Mouse (Mus musculus) embryonic facial prominence, embryonic 14.5 days (tissue): ENCODE results near the gene Plgrkt. TPM values are rescaled to one million over a fixed set of nuclear protein-coding genes. Genes with fewer than 3 reads are reported as not detected.
A peak's percentile ranks its signal among the peaks of the same experiment; 100 is the strongest.

Source experiments
- ATAC-seq: fragments of 200-750 bp; cut with Nextera tagmentation; 2 replicates; pipeline ENCODE4 v1.8.0; 2017; ENCODE audit warnings: low read depth, moderate number of reproducible peaks, moderate TSS enrichment
- DNase-seq: peaks from one replicate; pipeline ENCODE4 v3.0.0-alpha.2; 2015; ENCODE audit warnings: low spot score
- H3K27ac ChIP-seq: fragments of 300-500 bp; sonication (generic); replicated peaks from 2 replicates; pipeline ENCODE4 v1.5.1; 2014; ENCODE audit warnings: low read depth, mild to moderate bottlenecking, low read length, moderate library complexity
- H3K27me3 ChIP-seq: fragments of 300-500 bp; sonication (generic); replicated peaks from 2 replicates; pipeline ENCODE4 v1.6.1; 2014; ENCODE audit warnings: low read length; ENCODE audit not compliant: control insufficient read depth, insufficient read depth
- H3K36me3 ChIP-seq: fragments of 300-500 bp; sonication (generic); 2 replicates; pipeline ENCODE4 v1.6.1; 2014; ENCODE audit warnings: low read length, mixed read lengths; ENCODE audit not compliant: control insufficient read depth, insufficient read depth
- H3K4me1 ChIP-seq: fragments of 300-500 bp; sonication (generic); 2 replicates; pipeline ENCODE4 v1.6.1; 2014; ENCODE audit warnings: antibody characterized with exemption, low read length; ENCODE audit not compliant: control insufficient read depth, insufficient read depth
- H3K4me2 ChIP-seq: fragments of 300-500 bp; sonication (generic); 2 replicates; pipeline ENCODE4 v1.6.1; 2014; ENCODE audit warnings: low read depth, mild to moderate bottlenecking, low read length, moderate library complexity, mixed read lengths
- H3K4me3 ChIP-seq: fragments of 300-500 bp; sonication (generic); 2 replicates; pipeline ENCODE4 v1.5.1; 2014; ENCODE audit warnings: low read depth, mild to moderate bottlenecking, low read length
- H3K9ac ChIP-seq: fragments of 300-500 bp; sonication (generic); 2 replicates; pipeline ENCODE4 v1.6.1; 2014; ENCODE audit warnings: low read depth, mild to moderate bottlenecking, low read length, moderate library complexity, mixed read lengths
- H3K9me3 ChIP-seq: fragments of 300-500 bp; sonication (generic); 2 replicates; pipeline ENCODE4 v1.6.1; 2016; ENCODE audit warnings: low read length; ENCODE audit not compliant: control insufficient read depth
- WGBS: fragments of 180-500 bp; shearing (Covaris S2); extraction: QIAGEN DNeasy Blood & Tissue Kit; methylation state at CpG from one replicate; pipeline ENCODE4 v1.1.7; 2014; 5-methylcytosine and 5-hydroxymethylcytosine counted together
- polyA plus RNA-seq: library from polyadenylated mRNA; unstranded; fragments of >200 nt; fragmentation: Nextera tagmentation; extraction: Ambion mirVana; gene quantifications from 2 replicates; pipeline ENCODE4 v1.2.1, GENCODE M21; 2014

Plgrkt gene
- polyA plus RNA-seq, 1 experiment from 2014 or later, result 66.9 TPM

GRCm38 (mm10) chr19:29354895-29355877 lies 12.0 kb downstream of the Plgrkt start:
- Histone ChIP-seq H3K4me1 (peaks cover under 1% of the 10 kb centered on the region; the same call in 1 of the 2 replicates), H3K9me3 (no peaks in the 10 kb centered on the region), H3K36me3 (peaks cover 14% of the 10 kb centered on the region), H3K27me3 (no peaks in the 10 kb centered on the region), H3K4me2 (peak overlapping the region; percentile 61), H3K27ac (peak overlapping the region; percentile 40; the same call in 1 of the 2 replicates), H3K4me3 (peak overlapping the region; percentile 38), H3K9ac (no peak overlapping the region; the same call in 1 of the 2 replicates)
- peak; percentile 92 for DNase-seq
- ATAC-seq, result peak; percentile 85
- 4% methylated on average over 20 of the region's 20 CpGs for WGBS

GRCm38 (mm10) chr19:29350991-29351390 lies 16.2 kb downstream of the Plgrkt start:
- DNase-seq (no peak), ATAC-seq (no peak)
- H3K9ac ChIP-seq, result no peak overlapping the region
- H3K4me1 ChIP-seq, result no peaks in the 10 kb centered on the region
- H3K9me3 ChIP-seq, result no peaks in the 10 kb centered on the region
- H3K27ac ChIP-seq, result no peak overlapping the region
- H3K4me3 ChIP-seq, result no peak overlapping the region
- no peaks in the 10 kb centered on the region for H3K27me3 ChIP-seq
- H3K36me3 ChIP-seq, result peaks cover 17% of the 10 kb centered on the region
- H3K4me2 ChIP-seq, result no peak overlapping the region
- WGBS, result 59% methylated on average over 5 of the region's 5 CpGs

- peaks cover 12% of the 10 kb centered on the region for H3K36me3 ChIP-seq
Observed at GRCm38 (mm10) chr19:29345636-29346035, 21.6 kb downstream of the Plgrkt start.

GRCm38 (mm10) chr19:29344868-29345267 lies 22.3 kb downstream of the Plgrkt start:
- Histone ChIP-seq H3K36me3 (peaks cover 7% of the 10 kb centered on the region; the same call in 1 of the 2 replicates), H3K27me3 (no peaks in the 10 kb centered on the region), H3K4me3 (no peak overlapping the region), H3K27ac (no peak overlapping the region), H3K4me1 (no peaks in the 10 kb centered on the region), H3K4me2 (no peak overlapping the region), H3K9me3 (no peaks in the 10 kb centered on the region), H3K9ac (no peak overlapping the region)
- no peak for ATAC-seq
- no peak for DNase-seq

More at GRCm38 (mm10) chr19:29345636-29346035, 21.6 kb downstream of the Plgrkt start:
- H3K27me3 ChIP-seq, result no peaks in the 10 kb centered on the region
- no peak overlapping the region for H3K27ac ChIP-seq
- 67% methylated on average over 6 of the region's 6 CpGs for WGBS
- H3K4me2 ChIP-seq, result no peak overlapping the region
- H3K4me1 ChIP-seq, result no peaks in the 10 kb centered on the region
- DNase-seq (no peak), ATAC-seq (no peak)
- H3K9ac ChIP-seq, result no peak overlapping the region
- no peak overlapping the region for H3K4me3 ChIP-seq
- H3K9me3 ChIP-seq, result no peaks in the 10 kb centered on the region

GRCm38 (mm10) chr19:29342281-29342680 lies 24.9 kb downstream of the Plgrkt start:
- no peaks in the 10 kb centered on the region for H3K36me3 ChIP-seq
- DNase-seq, result no peak
- H3K4me2 ChIP-seq, result no peak overlapping the region
- no peak overlapping the region for H3K27ac ChIP-seq
- H3K9me3 ChIP-seq, result no peaks in the 10 kb centered on the region
- WGBS, result 83% methylated on average over 6 of the region's 6 CpGs
- no peaks in the 10 kb centered on the region for H3K27me3 ChIP-seq
- no peaks in the 10 kb centered on the region for H3K4me1 ChIP-seq
- no peak overlapping the region for H3K9ac ChIP-seq
- H3K4me3 ChIP-seq, result no peak overlapping the region
- ATAC-seq, result no peak

- Histone ChIP-seq H3K27me3 (no peaks in the 10 kb centered on the region), H3K4me2 (no peak overlapping the region), H3K4me3 (no peak overlapping the region), H3K9me3 (no peaks in the 10 kb centered on the region), H3K36me3 (no peaks in the 10 kb centered on the region), H3K4me1 (no peaks in the 10 kb centered on the region), H3K9ac (no peak overlapping the region), H3K27ac (no peak overlapping the region)
- ATAC-seq (no peak), DNase-seq (no peak)
- 71% methylated on average over 4 of the region's 4 CpGs for WGBS
Observed at GRCm38 (mm10) chr19:29341029-29341428, 26.2 kb downstream of the Plgrkt start.

- WGBS, result 80% methylated on average over 2 of the region's 2 CpGs
- ATAC-seq (no peak), DNase-seq (no peak)
- Histone ChIP-seq H3K4me3 (no peak overlapping the region), H3K36me3 (no peaks in the 10 kb centered on the region), H3K27ac (no peak overlapping the region), H3K4me2 (no peak overlapping the region), H3K4me1 (peaks cover 6% of the 10 kb centered on the region; the same call in 1 of the 2 replicates), H3K27me3 (peaks cover 3% of the 10 kb centered on the region; the same call in 1 of the 2 replicates), H3K9me3 (no peaks in the 10 kb centered on the region), H3K9ac (no peak overlapping the region)
Observed at GRCm38 (mm10) chr19:29336624-29337023, 30.6 kb downstream of the Plgrkt start.

GRCm38 (mm10) chr19:29334068-29334745 lies 33.0 kb downstream of the Plgrkt start, which contains the start of gene Rln1:
TSS of gene Rln1 (minus strand) at chr19:29334670.
- DNase-seq (peak; percentile 67), ATAC-seq (peak; percentile 53)
- Histone ChIP-seq H3K4me1 (peaks cover 6% of the 10 kb centered on the region; the same call in 1 of the 2 replicates), H3K36me3 (no peaks in the 10 kb centered on the region), H3K4me2 (peak within 1 kb of the TSS; percentile 76), H3K27ac (no peak within 1 kb of the TSS), H3K4me3 (peak within 1 kb of the TSS; percentile 36), H3K9me3 (no peaks in the 10 kb centered on the region), H3K9ac (peak within 1 kb of the TSS; percentile 64), H3K27me3 (peaks cover 3% of the 10 kb centered on the region; the same call in 1 of the 2 replicates)
- 3% methylated on average over 23 of the region's 23 CpGs for WGBS
